Mouse (Mus musculus) thymus, postnatal 25 days (tissue): ENCODE measurements around the gene Slc16a13.
"Not testable (repeated sequence)": the region's sequence is repeated elsewhere in the genome, so short reads cannot be mapped to it uniquely, and the experiment has no call there.

Experiments
- DNase-seq: peaks from one replicate; pipeline ENCODE4 v3.0.0; 2022

The Slc16a13 gene

DNA sequence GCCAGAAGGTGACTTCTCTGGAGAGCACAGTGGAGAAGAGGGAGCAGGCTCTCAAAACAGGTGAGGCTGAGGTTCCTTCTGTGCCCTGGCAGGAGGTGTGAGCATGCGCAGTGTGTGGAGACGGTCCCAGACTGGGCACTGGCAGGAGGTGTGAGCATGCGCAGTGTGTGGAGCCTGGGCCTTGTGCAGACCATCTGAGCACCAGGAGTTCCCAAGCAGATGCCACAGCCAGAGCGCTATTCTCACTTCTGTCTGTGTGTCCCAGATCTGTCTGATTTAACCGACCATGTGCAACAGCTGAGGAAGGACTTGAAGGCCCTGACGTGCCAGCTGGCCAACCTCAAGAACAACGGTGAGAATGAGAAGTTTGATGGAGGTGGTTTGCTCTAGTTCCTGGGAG lies 51.4 kb downstream of the Slc16a13 start:
- not testable (repeated sequence) for DNase-seq

DNA sequence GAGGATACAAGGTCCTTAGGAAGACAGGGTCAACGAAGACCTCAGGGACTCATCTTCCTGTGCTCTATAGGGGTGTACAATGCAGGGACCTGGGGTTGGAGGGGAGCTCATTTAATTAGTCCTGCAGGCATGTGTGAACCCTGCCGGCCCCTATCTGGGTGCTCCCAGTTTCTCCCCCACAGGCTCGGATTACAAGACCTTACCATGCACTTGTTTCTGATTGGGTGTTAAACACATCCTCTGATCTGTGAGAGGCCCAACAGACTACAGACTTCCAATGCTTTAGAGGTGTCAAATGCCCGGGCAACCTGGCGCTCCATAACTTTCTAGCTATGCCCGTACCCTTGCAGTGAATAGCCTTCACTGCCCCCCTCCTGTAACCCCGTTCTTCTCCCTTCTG lies 52.7 kb downstream of the Slc16a13 start:
- DNase-seq: no peak
